Mouse (Mus musculus) stomach, embryonic 14.5 days (tissue): ENCODE results near the gene Fbxw9. TPM values are rescaled to one million over a fixed set of nuclear protein-coding genes. Genes with fewer than 3 reads are reported as not detected.

ENCODE experiments used
- ATAC-seq: fragments of 200-750 bp; cut with Nextera tagmentation; 2 replicates; pipeline ENCODE4 v1.8.0; 2017; ENCODE audit warnings: low read depth, moderate TSS enrichment; ENCODE audit not compliant: insufficient number of reproducible peaks, insufficient read depth, low FRiP score
- H3K27ac ChIP-seq: fragments of 300-500 bp; sonication (generic); 2 replicates; pipeline ENCODE4 v1.5.1; 2014; ENCODE audit warnings: mild to moderate bottlenecking, low read length, moderate library complexity, mixed read lengths
- H3K27me3 ChIP-seq: fragments of 300-500 bp; sonication (generic); 2 replicates; pipeline ENCODE4 v1.6.1; 2014; ENCODE audit warnings: low read length, control low read depth, mixed read lengths; ENCODE audit not compliant: control insufficient read depth, insufficient read depth
- H3K36me3 ChIP-seq: fragments of 300-500 bp; sonication (generic); 2 replicates; pipeline ENCODE4 v1.6.1; 2014; ENCODE audit warnings: mild to moderate bottlenecking, control low read depth, low read length, moderate library complexity, mixed read lengths; ENCODE audit not compliant: control insufficient read depth, insufficient read depth
- H3K4me1 ChIP-seq: fragments of 300-500 bp; sonication (generic); 2 replicates; pipeline ENCODE4 v1.6.1; 2014; ENCODE audit warnings: low read length, control low read depth, mixed read lengths; ENCODE audit not compliant: control insufficient read depth, insufficient read depth
- H3K4me2 ChIP-seq: fragments of 300-500 bp; sonication (generic); replicated peaks from 2 replicates; pipeline ENCODE4 v1.6.1; 2014; ENCODE audit warnings: low read depth, low read length, control low read depth
- H3K4me3 ChIP-seq: fragments of 300-500 bp; sonication (generic); 2 replicates; pipeline ENCODE4 v1.5.1; 2014; ENCODE audit warnings: low read depth, low read length, control low read depth
- H3K9ac ChIP-seq: fragments of 300-500 bp; sonication (generic); replicated peaks from 2 replicates; pipeline ENCODE4 v1.6.1; 2014; ENCODE audit warnings: low read depth, mild to moderate bottlenecking, control low read depth, low read length, moderate library complexity, mixed read lengths
- H3K9me3 ChIP-seq: fragments of 300-500 bp; sonication (generic); 2 replicates; pipeline ENCODE4 v1.6.1; 2016; ENCODE audit warnings: low read depth, low read length, control low read depth; ENCODE audit not compliant: control insufficient read depth
- WGBS: fragments of 180-500 bp; shearing (Covaris S2); extraction: QIAGEN DNeasy Blood & Tissue Kit; methylation state at CpG from one replicate; pipeline ENCODE4 v1.1.7; 2014; 5-methylcytosine and 5-hydroxymethylcytosine counted together
- polyA plus RNA-seq: library from polyadenylated mRNA; unstranded; fragments of >200 nt; fragmentation: Nextera tagmentation; extraction: Ambion mirVana; gene quantifications from 2 replicates; pipeline ENCODE4 v1.2.1, GENCODE M21; 2014

Gene Fbxw9
- polyA plus RNA-seq, 1 experiment from 2014 or later = 32.6 TPM

- peak; percentile 87 for ATAC-seq
- Histone ChIP-seq H3K27ac (peak within 1 kb of the TSS; percentile 27; the same call in 1 of the 2 replicates), H3K9ac (peak within 1 kb of the TSS; percentile 41), H3K4me2 (peak within 1 kb of the TSS; percentile 85), H3K36me3 (peaks cover 21% of the 10 kb centered on the region), H3K4me1 (peaks cover 15% of the 10 kb centered on the region), H3K9me3 (no peaks in the 10 kb centered on the region), H3K4me3 (peak within 1 kb of the TSS; percentile 67), H3K27me3 (no peaks in the 10 kb centered on the region)
- WGBS = under 1% methylated on average over 30 of the region's 30 CpGs
Observed at GRCm38 (mm10) chr8:85083108-85083813, 23.4 kb downstream of the Fbxw9 start, which contains the start of gene Man2b1. Man2b1 (plus strand) TSS chr8:85083270.

GRCm38 (mm10) chr8:85084633-85085032 is 24.8 kb downstream of the Fbxw9 start:
- peak overlapping the region; percentile 85; the same call in 1 of the 2 replicates for H3K4me2 ChIP-seq
- no peak overlapping the region for H3K4me3 ChIP-seq
- H3K27me3 ChIP-seq = no peaks in the 10 kb centered on the region
- no peak overlapping the region for H3K9ac ChIP-seq
- peaks cover 14% of the 10 kb centered on the region for H3K36me3 ChIP-seq
- no peak for ATAC-seq
- H3K27ac ChIP-seq = no peak overlapping the region
- peaks cover 13% of the 10 kb centered on the region for H3K4me1 ChIP-seq
- 85% methylated on average over 8 of the region's 8 CpGs for WGBS
- H3K9me3 ChIP-seq = no peaks in the 10 kb centered on the region

DNA sequence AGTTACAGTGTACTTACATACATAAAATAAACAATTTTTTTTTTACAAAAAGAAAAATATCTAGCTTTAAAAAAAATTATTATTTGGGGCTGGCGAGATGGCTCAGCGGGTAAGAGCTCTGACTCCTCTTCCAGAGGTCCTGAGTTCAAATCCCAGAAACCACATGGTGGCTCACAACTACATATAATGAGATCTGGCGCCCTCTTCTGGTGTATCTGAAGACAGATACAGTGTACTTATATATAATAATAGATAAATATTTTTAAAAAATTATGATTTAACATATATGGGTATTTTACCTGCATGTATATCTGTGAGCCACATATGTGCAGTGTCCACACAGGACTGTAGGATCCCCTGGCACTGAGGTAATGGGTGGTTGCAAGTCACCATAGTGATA is 26.4 kb downstream of the Fbxw9 start:
- no peak overlapping the region for H3K27ac ChIP-seq
- 80% methylated on average over 3 of the region's 3 CpGs for WGBS

GRCm38 (mm10) chr8:85088771-85089170 is 28.9 kb downstream of the Fbxw9 start:
- Histone ChIP-seq H3K36me3 (peaks cover 15% of the 10 kb centered on the region), H3K27ac (no peak overlapping the region), H3K9me3 (no peaks in the 10 kb centered on the region), H3K4me1 (peaks cover 4% of the 10 kb centered on the region; the same call in 1 of the 2 replicates), H3K27me3 (no peaks in the 10 kb centered on the region), H3K9ac (no peak overlapping the region), H3K4me3 (no peak overlapping the region), H3K4me2 (no peak overlapping the region)
- no peak for ATAC-seq
- 73% methylated on average over 2 of the region's 2 CpGs for WGBS

More for the DNA sequence above, 26.4 kb downstream of the Fbxw9 start:
- H3K4me3 ChIP-seq = no peak overlapping the region
- no peak overlapping the region for H3K9ac ChIP-seq
- no peak overlapping the region for H3K4me2 ChIP-seq
- H3K27me3 ChIP-seq = no peaks in the 10 kb centered on the region
- peaks cover 14% of the 10 kb centered on the region for H3K36me3 ChIP-seq
- ATAC-seq = no peak
- peaks cover 10% of the 10 kb centered on the region for H3K4me1 ChIP-seq
- H3K9me3 ChIP-seq = no peaks in the 10 kb centered on the region

DNA sequence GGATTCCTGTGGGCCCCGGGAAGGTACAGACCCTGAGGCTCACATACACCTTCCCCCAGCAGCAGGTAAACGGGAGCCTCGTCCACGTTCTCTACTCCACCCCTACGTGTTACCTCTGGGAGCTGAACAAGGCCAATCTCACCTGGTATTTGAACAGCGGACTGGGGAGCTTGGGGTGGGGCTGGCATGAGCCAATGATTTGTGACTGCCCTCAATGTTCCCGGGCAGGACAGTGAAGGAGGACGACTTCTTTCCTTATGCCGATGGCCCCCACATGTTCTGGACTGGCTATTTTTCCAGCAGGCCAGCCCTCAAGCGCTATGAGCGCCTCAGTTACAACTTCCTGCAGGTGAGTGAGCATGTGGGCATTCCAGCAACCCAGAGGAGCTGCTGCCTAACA is 31.0 kb downstream of the Fbxw9 start:
- Histone ChIP-seq H3K27me3 (no peaks in the 10 kb centered on the region), H3K4me2 (no peak overlapping the region), H3K4me3 (no peak overlapping the region), H3K9ac (no peak overlapping the region), H3K36me3 (peaks cover 17% of the 10 kb centered on the region), H3K27ac (no peak overlapping the region), H3K9me3 (no peaks in the 10 kb centered on the region), H3K4me1 (no peaks in the 10 kb centered on the region)
- 85% methylated on average over 11 of the region's 11 CpGs for WGBS
- ATAC-seq = no peak

GRCm38 (mm10) chr8:85091526-85092090 is 31.8 kb downstream of the Fbxw9 start:
- H3K9ac ChIP-seq = no peak overlapping the region
- no peak overlapping the region for H3K4me2 ChIP-seq
- no peaks in the 10 kb centered on the region for H3K4me1 ChIP-seq
- ATAC-seq = no peak
- WGBS = 44% methylated on average over 21 of the region's 21 CpGs
- H3K4me3 ChIP-seq = no peak overlapping the region
- H3K9me3 ChIP-seq = no peaks in the 10 kb centered on the region
- H3K36me3 ChIP-seq = peaks cover 24% of the 10 kb centered on the region
- H3K27me3 ChIP-seq = no peaks in the 10 kb centered on the region
- H3K27ac ChIP-seq = no peak overlapping the region

DNA sequence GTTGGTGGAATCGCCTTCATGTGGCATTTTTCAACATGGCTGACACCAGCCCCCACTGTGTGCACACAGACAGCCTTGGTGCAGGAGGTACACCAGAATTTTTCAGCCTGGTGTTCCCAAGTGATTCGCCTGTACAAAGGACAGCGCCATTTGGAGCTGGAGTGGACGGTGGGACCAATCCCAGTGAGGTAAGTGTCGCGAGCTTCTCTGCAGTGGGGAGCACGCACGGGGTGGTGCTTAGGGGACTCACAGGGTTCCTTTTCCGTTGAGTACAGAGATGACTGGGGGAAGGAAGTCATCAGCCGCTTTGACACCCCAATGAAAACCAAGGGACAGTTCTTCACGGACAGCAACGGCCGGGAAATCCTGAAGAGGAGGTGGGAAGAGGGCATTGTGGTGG is 35.2 kb downstream of the Fbxw9 start:
- 94% methylated on average over 13 of the region's 13 CpGs for WGBS

DNA sequence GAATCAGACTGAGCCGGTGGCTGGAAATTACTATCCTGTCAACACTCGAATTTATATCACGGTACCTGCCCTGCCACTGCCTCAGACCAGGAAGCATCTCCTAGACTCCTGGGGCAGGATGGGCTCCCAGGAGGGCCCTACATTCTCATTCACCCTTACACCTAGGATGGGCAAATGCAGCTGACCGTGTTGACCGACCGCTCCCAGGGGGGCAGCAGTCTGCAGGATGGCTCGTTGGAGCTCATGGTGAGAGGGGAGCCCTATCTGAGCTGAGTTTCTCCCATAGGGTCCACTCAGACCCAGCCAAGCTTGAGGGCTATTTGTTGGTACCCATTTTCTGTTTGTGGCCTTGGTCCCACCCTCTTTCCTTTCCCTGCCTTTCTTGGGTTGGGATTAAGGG is 35.7 kb downstream of the Fbxw9 start:
- peaks cover 26% of the 10 kb centered on the region for H3K36me3 ChIP-seq
- no peak overlapping the region for H3K4me3 ChIP-seq
- no peaks in the 10 kb centered on the region for H3K27me3 ChIP-seq
- no peaks in the 10 kb centered on the region for H3K4me1 ChIP-seq
- no peaks in the 10 kb centered on the region for H3K9me3 ChIP-seq
- no peak overlapping the region for H3K9ac ChIP-seq
- WGBS = 89% methylated on average over 7 of the region's 7 CpGs
- no peak overlapping the region for H3K4me2 ChIP-seq
- H3K27ac ChIP-seq = no peak overlapping the region
- no peak for ATAC-seq

More for the DNA sequence above, 35.2 kb downstream of the Fbxw9 start:
- no peaks in the 10 kb centered on the region for H3K27me3 ChIP-seq
- no peak overlapping the region for H3K27ac ChIP-seq
- no peak overlapping the region for H3K9ac ChIP-seq
- no peaks in the 10 kb centered on the region for H3K4me1 ChIP-seq
- H3K4me3 ChIP-seq = no peak overlapping the region
- H3K9me3 ChIP-seq = no peaks in the 10 kb centered on the region
- H3K36me3 ChIP-seq = peaks cover 26% of the 10 kb centered on the region
- H3K4me2 ChIP-seq = no peak overlapping the region
- no peak for ATAC-seq
